Mouse (Mus musculus) adrenal gland, postnatal 14 days (tissue): ENCODE results near the gene Timm50. TPM values are rescaled to one million over a fixed set of nuclear protein-coding genes. Genes with fewer than 3 reads are reported as not detected.
A peak's percentile ranks its signal among the peaks of the same experiment; 100 is the strongest.

Experiments
- DNase-seq: peaks from one replicate; pipeline ENCODE4 v3.0.0; 2021; ENCODE audit warnings: mixed read lengths
- long read RNA-seq, 2 experiments: library from polyadenylated mRNA; stranded (forward); transcript quantifications; one replicate each; pipeline ENCODE4 v2.0.0; 2021
- total RNA-seq: library from RNA; stranded (reverse); gene quantifications from 2 replicates; pipeline ENCODE4 v1.2.3, GENCODE M21; 2021

The Timm50 gene
- total RNA-seq = 94.7 and 100 TPM in 2 replicates
- long read RNA-seq, experiment 1, transcript Timm50-201 (11 exons, 1,515 nt) = major isoform, 193 of 221 reads
- long read RNA-seq, experiment 1, partial matches to known transcripts = 6 of 221 reads
- long read RNA-seq, experiment 1, other reads (novel, unspliced or antisense) = 22 of 221 reads
- long read RNA-seq, experiment 2, transcript Timm50-201 (11 exons, 1,515 nt) = major isoform, 155 of 184 reads
- long read RNA-seq, experiment 2, partial matches to known transcripts = 5 of 184 reads
- long read RNA-seq, experiment 2, other reads (novel, unspliced or antisense) = 24 of 184 reads

- peak; percentile 99 for DNase-seq
These were observed at the start of gene Timm50 for GRCm38 (mm10) chr7:28311926-28312543. Gene Timm50, minus strand, starts transcription at chr7:28312072.

GRCm38 (mm10) chr7:28360291-28360690, 48.4 kb upstream of the Timm50 start:
- DNase-seq = no peak

GRCm38 (mm10) chr7:28359854-28360253, 48.0 kb upstream of the Timm50 start:
- DNase-seq = no peak

- no peak for DNase-seq
These were observed 46.6 kb upstream of the Timm50 start for GRCm38 (mm10) chr7:28358431-28358830.

- peak; percentile 68 for DNase-seq
These were observed 46.1 kb upstream of the Timm50 start for GRCm38 (mm10) chr7:28357984-28358383.

- peak; percentile 64 for DNase-seq
These were observed 45.1 kb upstream of the Timm50 start for GRCm38 (mm10) chr7:28356981-28357380.

GRCm38 (mm10) chr7:28355221-28355620, 43.3 kb upstream of the Timm50 start:
- DNase-seq = no peak

GRCm38 (mm10) chr7:28354596-28354995, 42.7 kb upstream of the Timm50 start:
- DNase-seq = no peak

GRCm38 (mm10) chr7:28354113-28354581, 42.3 kb upstream of the Timm50 start:
- DNase-seq = no peak

- DNase-seq = no peak
These were observed 41.4 kb upstream of the Timm50 start for GRCm38 (mm10) chr7:28353267-28353666.

GRCm38 (mm10) chr7:28351676-28352191, 39.9 kb upstream of the Timm50 start:
- DNase-seq = no peak

GRCm38 (mm10) chr7:28350155-28350883, 38.4 kb upstream of the Timm50 start, which contains the start of gene Rps16:
Gene Rps16, plus strand, starts transcription at chr7:28350652.
- DNase-seq = peak; percentile 100

GRCm38 (mm10) chr7:28348601-28349000, 36.7 kb upstream of the Timm50 start:
- DNase-seq = no peak

- DNase-seq = peak; percentile 85
These were observed 35.9 kb upstream of the Timm50 start for GRCm38 (mm10) chr7:28347746-28348145.

- peak; percentile 71 for DNase-seq
These were observed 32.8 kb upstream of the Timm50 start for GRCm38 (mm10) chr7:28344637-28345036.

GRCm38 (mm10) chr7:28341381-28341780, 29.5 kb upstream of the Timm50 start:
- peak; percentile 55 for DNase-seq

GRCm38 (mm10) chr7:28339213-28339917, 27.5 kb upstream of the Timm50 start:
- peak; percentile 82 for DNase-seq

GRCm38 (mm10) chr7:28338108-28338998, 26.5 kb upstream of the Timm50 start, which contains the start of gene Supt5:
Gene Supt5, minus strand, starts transcription at chr7:28338746.
- DNase-seq = peak; percentile 98

GRCm38 (mm10) chr7:28335471-28335870, 23.6 kb upstream of the Timm50 start:
- DNase-seq = peak; percentile 52

GRCm38 (mm10) chr7:28334534-28334933, 22.7 kb upstream of the Timm50 start:
- no peak for DNase-seq

GRCm38 (mm10) chr7:28328260-28328659, 16.4 kb upstream of the Timm50 start:
- no peak for DNase-seq
